ENCODE assay signal across 26 mouse cellular contexts in the genomic region with DNA sequence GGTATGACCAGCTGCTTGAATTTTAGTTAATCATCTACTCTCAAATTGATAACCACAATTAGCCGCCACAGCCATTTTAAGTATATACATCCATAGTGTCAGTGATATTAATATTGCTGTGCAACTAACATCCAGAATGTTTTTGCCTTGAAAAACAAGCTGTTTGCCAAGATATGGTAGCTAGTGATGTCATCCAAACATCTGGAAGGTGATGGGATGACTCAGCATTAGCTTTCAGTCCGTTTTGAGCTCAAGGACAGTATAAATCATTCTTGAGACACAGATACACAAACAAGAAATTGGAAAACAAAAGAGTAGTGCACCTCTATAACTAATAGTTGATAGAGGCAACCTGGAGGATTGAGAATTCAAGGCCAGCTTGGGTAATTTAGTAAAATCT.
DNase-seq lines count a peak whose midpoint lies in the region; ATAC-seq and TF ChIP-seq lines count a peak whose summit lies in the region.
"Had no signal": no experiment of that assay in that cellular context is flagged by ENCODE, and none has a peak within 500 bp of the region (broad histone marks: within the 10 kb centered on the region; RNA-seq: fewer than 3 reads in every experiment).

No protein-coding gene starts in this region.

- H3K27ac ChIP-seq in liver, embryonic 13.5 days, result no peak overlapping the region
- H3K27ac ChIP-seq in liver, postnatal 0 days (ENCODE audit: low read depth), result no peak overlapping the region
- no peak overlapping the region for H3K27ac ChIP-seq in forebrain, embryonic 13.5 days
- H3K27ac ChIP-seq: embryonic facial prominence, embryonic 12.5 days; embryonic facial prominence, embryonic 15.5 days; heart, adult 2 months; heart, embryonic 10.5 days; hindbrain, embryonic 10.5 days; hindbrain, embryonic 13.5 days; intestine, embryonic 15.5 days had no signal

- TF ChIP-seq EP300 in liver, postnatal 0 days (IDR thresholded peaks at IDR 0.05; ENCODE audit: low read depth), result peak; percentile 56; the same call in 1 of the 2 replicates

- no peak overlapping the region for H3K4me2 ChIP-seq in liver, embryonic 13.5 days
- no peak overlapping the region for H3K4me2 ChIP-seq in liver, postnatal 0 days (ENCODE audit: low read depth, low read length)
- H3K4me2 ChIP-seq in forebrain, embryonic 13.5 days, result no peak overlapping the region
- H3K4me2 ChIP-seq: embryonic facial prominence, embryonic 12.5 days; embryonic facial prominence, embryonic 15.5 days; hindbrain, embryonic 13.5 days; intestine, embryonic 15.5 days had no signal

- H3K4me3 ChIP-seq in liver, embryonic 13.5 days (replicated peaks), result no peak overlapping the region
- no peak overlapping the region for H3K4me3 ChIP-seq in liver, postnatal 0 days (ENCODE audit: low read depth, low read length)
- no peak overlapping the region for H3K4me3 ChIP-seq in forebrain, embryonic 13.5 days
- H3K4me3 ChIP-seq: embryonic facial prominence, embryonic 12.5 days; embryonic facial prominence, embryonic 15.5 days; heart, adult 2 months; heart, embryonic 10.5 days; hindbrain, embryonic 10.5 days; hindbrain, embryonic 13.5 days; intestine, embryonic 15.5 days had no signal

- peak; percentile 60; the same call in 1 of the 2 replicates for ATAC-seq in liver, embryonic 13.5 days (ENCODE audit: low read depth)
- peak; percentile 35 for ATAC-seq in liver, postnatal 0 days
- ATAC-seq in forebrain, embryonic 13.5 days, result no peak
- ATAC-seq: activated CD4-positive, CD25-positive, alpha-beta regulatory T cell, adult 4 months; forebrain, embryonic 16.5 days; hindbrain, embryonic 16.5 days; intestine, embryonic 15.5 days had no signal

- peak; percentile 3 for DNase-seq in adrenal gland, adult 2 months
- DNase-seq in adrenal gland, postnatal 14 days, result no peak
- no peak for DNase-seq in liver, embryonic 13.5 days
- no peak for DNase-seq in liver
- no peak for DNase-seq in liver, postnatal 0 days
- DNase-seq: adrenal gland, postnatal 10 days; B cell, adult 2 months; cerebellum, adult 11 months; cerebellum, adult 2 months; cerebellum, adult 9-11 months; cerebellum, postnatal 25 days; gastrocnemius, postnatal 10 days; gastrocnemius, postnatal 36 days; heart, adult 2 months; heart, postnatal 36 days had no signal

- H3K9me3 ChIP-seq in liver, embryonic 13.5 days (replicated peaks), result no peaks in the 10 kb centered on the region
- H3K9me3 ChIP-seq in liver, postnatal 0 days (ENCODE audit: low read length), result no peaks in the 10 kb centered on the region
- H3K9me3 ChIP-seq in forebrain, embryonic 13.5 days (replicated peaks), result no peaks in the 10 kb centered on the region
- H3K9me3 ChIP-seq: embryonic facial prominence, embryonic 12.5 days; embryonic facial prominence, embryonic 15.5 days; heart, embryonic 10.5 days; hindbrain, embryonic 10.5 days; hindbrain, embryonic 13.5 days; intestine, embryonic 15.5 days had no signal

- no peaks in the 10 kb centered on the region for H3K4me1 ChIP-seq in liver, embryonic 13.5 days (replicated peaks)
- H3K4me1 ChIP-seq in liver, postnatal 0 days (ENCODE audit: insufficient read depth), result no peaks in the 10 kb centered on the region
- H3K4me1 ChIP-seq in forebrain, embryonic 13.5 days, result no peaks in the 10 kb centered on the region
- H3K4me1 ChIP-seq: embryonic facial prominence, embryonic 12.5 days; embryonic facial prominence, embryonic 15.5 days; heart, embryonic 10.5 days; hindbrain, embryonic 10.5 days; hindbrain, embryonic 13.5 days; intestine, embryonic 15.5 days had no signal

- H3K36me3 ChIP-seq in liver, embryonic 13.5 days, result no peaks in the 10 kb centered on the region
- no peaks in the 10 kb centered on the region for H3K36me3 ChIP-seq in liver, postnatal 0 days (replicated peaks; ENCODE audit: insufficient read depth, low read length)
- H3K36me3 ChIP-seq in forebrain, embryonic 13.5 days (ENCODE audit: poor library complexity, severe bottlenecking), result no peaks in the 10 kb centered on the region
- H3K36me3 ChIP-seq: embryonic facial prominence, embryonic 12.5 days; embryonic facial prominence, embryonic 15.5 days; heart, embryonic 10.5 days; hindbrain, embryonic 10.5 days; hindbrain, embryonic 13.5 days; intestine, embryonic 15.5 days had no signal

- no peak for TF ChIP-seq CTCF in liver, postnatal 0 days (IDR thresholded peaks at IDR 0.05; ENCODE audit: low read depth)

- no peaks in the 10 kb centered on the region for H3K27me3 ChIP-seq in liver, embryonic 13.5 days
- no peaks in the 10 kb centered on the region for H3K27me3 ChIP-seq in liver, postnatal 0 days (ENCODE audit: insufficient read depth, low read length)
- H3K27me3 ChIP-seq in forebrain, embryonic 13.5 days, result no peaks in the 10 kb centered on the region
- H3K27me3 ChIP-seq: CH12.LX; embryonic facial prominence, embryonic 12.5 days; embryonic facial prominence, embryonic 15.5 days; hindbrain, embryonic 13.5 days; intestine, embryonic 15.5 days had no signal

- WGBS in liver, embryonic 13.5 days (ENCODE audit: insufficient replicate concordance), result 43% methylated on average over 2 of the region's 2 CpGs
- 56% methylated on average over 2 of the region's 2 CpGs for WGBS in liver, postnatal 0 days (ENCODE audit: insufficient replicate concordance)
- 75% methylated on average over 2 of the region's 2 CpGs for WGBS in forebrain, embryonic 13.5 days

- H3K9ac ChIP-seq in liver, embryonic 13.5 days, result no peak overlapping the region
- H3K9ac ChIP-seq in liver, postnatal 0 days (replicated peaks), result no peak overlapping the region
- H3K9ac ChIP-seq in forebrain, embryonic 13.5 days, result no peak overlapping the region
- H3K9ac ChIP-seq: embryonic facial prominence, embryonic 12.5 days; embryonic facial prominence, embryonic 15.5 days; hindbrain, embryonic 13.5 days; intestine, embryonic 15.5 days had no signal
